Mouse (Mus musculus) limb, embryonic 14.5 days (tissue): ENCODE data around the gene Dennd2a. TPM values are rescaled to one million over a fixed set of nuclear protein-coding genes. Genes with fewer than 3 reads are reported as not detected.
A peak's percentile ranks its signal among the peaks of the same experiment; 100 is the strongest.

Experiments
- ATAC-seq: fragments of 200-750 bp; cut with Nextera tagmentation; 2 replicates; pipeline ENCODE4 v1.8.0; 2017; ENCODE audit warnings: low read depth, moderate number of reproducible peaks, moderate TSS enrichment; ENCODE audit not compliant: low FRiP score
- DNase-seq: peaks from one replicate; pipeline ENCODE4 v3.0.0-alpha.2; 2015; ENCODE audit warnings: low spot score
- H3K27ac ChIP-seq: fragments of 300-500 bp; sonication (generic); replicated peaks from 2 replicates; pipeline ENCODE4 v1.5.1; 2014; ENCODE audit warnings: low read depth, mild to moderate bottlenecking, low read length, moderate library complexity, mixed read lengths
- H3K27me3 ChIP-seq: fragments of 300-500 bp; sonication (generic); 2 replicates; pipeline ENCODE4 v1.6.1; 2014; ENCODE audit warnings: low read length, mixed read lengths; ENCODE audit not compliant: control insufficient read depth, insufficient read depth
- H3K36me3 ChIP-seq: fragments of 300-500 bp; sonication (generic); 2 replicates; pipeline ENCODE4 v1.6.1; 2014; ENCODE audit warnings: mild to moderate bottlenecking, low read length, moderate library complexity, mixed read lengths; ENCODE audit not compliant: control insufficient read depth, insufficient read depth
- H3K4me1 ChIP-seq: fragments of 300-500 bp; sonication (generic); 2 replicates; pipeline ENCODE4 v1.6.1; 2014; ENCODE audit warnings: antibody characterized with exemption, low read length, mixed read lengths; ENCODE audit not compliant: control insufficient read depth, insufficient read depth
- H3K4me2 ChIP-seq: fragments of 300-500 bp; sonication (generic); replicated peaks from 2 replicates; pipeline ENCODE4 v1.6.1; 2014; ENCODE audit warnings: low read depth, mild to moderate bottlenecking, low read length, moderate library complexity; ENCODE audit not compliant: severe bottlenecking
- H3K4me3 ChIP-seq: fragments of 300-500 bp; sonication (generic); replicated peaks from 2 replicates; pipeline ENCODE4 v1.5.1; 2014; ENCODE audit warnings: low read length
- H3K9ac ChIP-seq: fragments of 300-500 bp; sonication (generic); 2 replicates; pipeline ENCODE4 v1.6.1; 2014; ENCODE audit warnings: mild to moderate bottlenecking, low read depth, low read length, moderate library complexity; ENCODE audit not compliant: severe bottlenecking
- H3K9me3 ChIP-seq: fragments of 300-500 bp; sonication (generic); 2 replicates; pipeline ENCODE4 v1.6.1; 2016; ENCODE audit warnings: low read length; ENCODE audit not compliant: control insufficient read depth
- POLR2A ChIP-seq: fragments of 200-500 bp; IDR thresholded peaks from 2 replicates; pipeline ENCODE4 v1.8.0; 2012; ENCODE audit warnings: inconsistent platforms, mild to moderate bottlenecking, moderate library complexity, borderline replicate concordance; ENCODE audit not compliant: insufficient read depth, insufficient read length; ENCODE audit errors: extremely low read depth
- WGBS: fragments of 180-500 bp; shearing (Covaris S2); extraction: QIAGEN DNeasy Blood & Tissue Kit; methylation state at CpG from one replicate; pipeline ENCODE4 v1.1.7; 2014; 5-methylcytosine and 5-hydroxymethylcytosine counted together
- polyA plus RNA-seq, 2 experiments: library from polyadenylated mRNA; depleted of rRNA in 1 of 2; stranded (reverse) in 1 of 2; unstranded in 1 of 2; fragments of >200 nt; fragmentation: Nextera tagmentation in 1 of 2; extraction: Ambion mirVana in 1 of 2; gene quantifications; 2 replicates each; pipeline versions ENCODE4 v1.2.1 to v1.2.3; 2012 to 2014

Dennd2a gene
- polyA plus RNA-seq, 2 experiments = 28.3 to 52.2 TPM

DNA sequence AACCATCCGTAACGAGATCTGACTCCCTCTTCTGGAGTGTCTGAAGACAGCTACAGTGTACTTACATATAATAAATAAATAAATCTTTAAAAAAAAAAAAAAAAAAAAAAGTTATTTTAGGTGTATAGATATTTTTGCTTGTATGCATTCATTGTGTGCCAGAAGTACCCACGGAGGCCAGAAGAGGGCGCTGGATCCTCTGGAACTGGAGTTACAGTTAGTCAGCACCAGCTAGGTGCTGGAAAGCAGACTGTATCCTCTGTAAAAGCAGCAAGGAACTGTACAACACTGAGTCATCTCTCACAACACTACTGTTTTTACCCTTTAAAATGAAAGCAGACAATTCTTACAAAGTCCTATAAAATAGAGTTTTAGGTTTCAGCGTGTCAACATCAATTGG lies 141.9 kb downstream of the Dennd2a start:
- no peaks in the 10 kb centered on the region for H3K9me3 ChIP-seq
- H3K36me3 ChIP-seq = no peaks in the 10 kb centered on the region
- no peak overlapping the region for H3K9ac ChIP-seq
- H3K4me1 ChIP-seq = peaks cover 4% of the 10 kb centered on the region
- TF ChIP-seq POLR2A = no peak
- DNase-seq (peak; percentile 49), ATAC-seq (no peak)
- no peak overlapping the region for H3K27ac ChIP-seq
- no peak overlapping the region for H3K4me2 ChIP-seq
- 44% methylated on average over 3 of the region's 5 CpGs for whole genome bisulfite sequencing
- H3K27me3 ChIP-seq = no peaks in the 10 kb centered on the region
- no peak overlapping the region for H3K4me3 ChIP-seq

DNA sequence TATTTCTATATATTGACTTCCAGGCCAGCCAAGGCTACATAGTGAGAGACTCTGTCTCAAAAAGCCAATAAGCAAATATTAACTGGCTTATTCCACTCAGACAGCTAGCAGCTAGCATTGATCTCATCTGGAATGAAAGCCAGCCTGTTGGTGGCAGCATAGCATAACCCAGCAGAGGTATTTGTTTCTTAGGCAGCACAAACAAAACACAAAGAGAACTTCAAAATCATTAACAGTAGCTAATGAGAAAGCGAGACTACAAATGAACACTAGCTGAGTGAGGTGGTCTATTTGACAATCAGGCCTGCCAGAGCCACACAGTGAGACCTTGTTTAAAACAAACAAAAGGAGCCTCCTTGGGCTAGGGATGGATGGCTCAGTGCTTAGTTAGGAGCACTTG lies 143.6 kb downstream of the Dennd2a start:
- DNase-seq (no peak), ATAC-seq (no peak)
- Histone ChIP-seq H3K27ac (no peak overlapping the region), H3K9ac (no peak overlapping the region), H3K36me3 (peaks cover 3% of the 10 kb centered on the region; the same call in 1 of the 2 replicates), H3K4me1 (peaks cover 4% of the 10 kb centered on the region), H3K9me3 (no peaks in the 10 kb centered on the region), H3K27me3 (no peaks in the 10 kb centered on the region), H3K4me3 (no peak overlapping the region), H3K4me2 (no peak overlapping the region)
- 90% methylated on average over 1 of the region's 1 CpGs for WGBS
- no peak for TF ChIP-seq POLR2A

Other genes with a start within 250 kb of the Dennd2a start
- 42.8 and 43.9 TPM in 2 replicates for gene Slc37a3, start 180.2 kb downstream of the Dennd2a start, polyA plus RNA-seq (2012; rRNA removed)
- 62.6 and 71.2 TPM in 2 replicates for gene Slc37a3, start 180.2 kb downstream of the Dennd2a start, polyA plus RNA-seq (2014; fragmentation: Nextera tagmentation; extraction: Ambion mirVana)
- 0.33 and 0.52 TPM in 2 replicates for gene Rab19, start 176.7 kb downstream of the Dennd2a start, polyA plus RNA-seq (2012; rRNA removed)
- gene Rab19, start 176.7 kb downstream of the Dennd2a start, polyA plus RNA-seq (2014; fragmentation: Nextera tagmentation; extraction: Ambion mirVana) = 0.75 and 1.3 TPM in 2 replicates
- gene Mkrn1, start 137.4 kb downstream of the Dennd2a start, polyA plus RNA-seq (2012; rRNA removed) = 30.9 and 31.2 TPM in 2 replicates
- gene Mkrn1, start 137.4 kb downstream of the Dennd2a start, polyA plus RNA-seq (2014; fragmentation: Nextera tagmentation; extraction: Ambion mirVana) = 61.8 and 66.6 TPM in 2 replicates
- gene Adck2, start 16.0 kb upstream of the Dennd2a start, polyA plus RNA-seq (2012; rRNA removed) = 17.0 and 19.3 TPM in 2 replicates
- gene Adck2, start 16.0 kb upstream of the Dennd2a start, polyA plus RNA-seq (2014; fragmentation: Nextera tagmentation; extraction: Ambion mirVana) = 38.4 and 41.1 TPM in 2 replicates
- gene Gm42420, start 27.9 kb upstream of the Dennd2a start, polyA plus RNA-seq (2012; rRNA removed) = 0.59 and 1.2 TPM in 2 replicates
- 1.2 and 1.7 TPM in 2 replicates for gene Gm42420, start 27.9 kb upstream of the Dennd2a start, polyA plus RNA-seq (2014; fragmentation: Nextera tagmentation; extraction: Ambion mirVana)
- gene Ndufb2, start 34.7 kb upstream of the Dennd2a start, polyA plus RNA-seq (2012; rRNA removed) = 148 and 234 TPM in 2 replicates
- 347 and 358 TPM in 2 replicates for gene Ndufb2, start 34.7 kb upstream of the Dennd2a start, polyA plus RNA-seq (2014; fragmentation: Nextera tagmentation; extraction: Ambion mirVana)
- 14.2 and 15.8 TPM in 2 replicates for gene Braf, start 167.6 kb upstream of the Dennd2a start, polyA plus RNA-seq (2012; rRNA removed)
- 15.2 and 17.3 TPM in 2 replicates for gene Braf, start 167.6 kb upstream of the Dennd2a start, polyA plus RNA-seq (2014; fragmentation: Nextera tagmentation; extraction: Ambion mirVana)